Mouse (Mus musculus) lung, postnatal 0 days (tissue): ENCODE data around the gene Palm2. TPM values are rescaled to one million over a fixed set of nuclear protein-coding genes. Genes with fewer than 3 reads are reported as not detected.

ENCODE experiments used
- ATAC-seq: fragments of 200-750 bp; cut with Nextera tagmentation; 2 replicates; pipeline ENCODE4 v1.8.0; 2017; ENCODE audit warnings: moderate library complexity
- DNase-seq: peaks from one replicate; pipeline ENCODE4 v3.0.0-alpha.2; 2016; ENCODE audit warnings: low spot score
- H3K27ac ChIP-seq: fragments of 300-500 bp; sonication (generic); 2 replicates; pipeline ENCODE4 v1.5.1; 2014; ENCODE audit warnings: antibody characterized with exemption, mild to moderate bottlenecking, low read length, mixed read lengths
- H3K27me3 ChIP-seq: fragments of 300-500 bp; sonication (generic); replicated peaks from 2 replicates; pipeline ENCODE4 v1.6.1; 2014; ENCODE audit warnings: low read length, mixed read lengths; ENCODE audit not compliant: insufficient read depth
- H3K36me3 ChIP-seq: fragments of 300-500 bp; sonication (generic); 2 replicates; pipeline ENCODE4 v1.6.1; 2014; ENCODE audit warnings: low read length, mixed read lengths; ENCODE audit not compliant: insufficient read depth
- H3K4me1 ChIP-seq: fragments of 300-500 bp; sonication (generic); 2 replicates; pipeline ENCODE4 v1.6.1; 2014; ENCODE audit warnings: antibody characterized with exemption, low read depth, low read length, mixed read lengths; ENCODE audit not compliant: insufficient read depth
- H3K4me2 ChIP-seq: fragments of 300-500 bp; sonication (generic); replicated peaks from 2 replicates; pipeline ENCODE4 v1.6.1; 2014; ENCODE audit warnings: low read depth, mild to moderate bottlenecking, low read length, moderate library complexity, mixed read lengths
- H3K4me3 ChIP-seq: fragments of 300-500 bp; sonication (generic); 2 replicates; pipeline ENCODE4 v1.5.1; 2014; ENCODE audit warnings: low read depth, low read length
- H3K9ac ChIP-seq: fragments of 300-500 bp; sonication (generic); replicated peaks from 2 replicates; pipeline ENCODE4 v1.6.1; 2014; ENCODE audit warnings: low read depth, mild to moderate bottlenecking
- H3K9me3 ChIP-seq: fragments of 300-500 bp; sonication (generic); 2 replicates; pipeline ENCODE4 v1.6.1; 2016; ENCODE audit warnings: low read length, mixed read lengths
- CTCF ChIP-seq: IDR thresholded peaks from 2 replicates; pipeline ENCODE4 v1.5.1; 2016; ENCODE audit warnings: antibody characterized with exemption, mild to moderate bottlenecking
- EP300 ChIP-seq: IDR thresholded peaks from 2 replicates; pipeline ENCODE4 v1.6.1; 2016; ENCODE audit warnings: antibody characterized with exemption, mild to moderate bottlenecking, control low read depth
- WGBS: fragments of 180-500 bp; shearing (Covaris S2); extraction: QIAGEN DNeasy Blood & Tissue Kit; methylation state at CpG from one replicate; pipeline ENCODE4 v1.1.7; 2014; 5-methylcytosine and 5-hydroxymethylcytosine counted together
- polyA plus RNA-seq: library from polyadenylated mRNA; unstranded; fragments of >200 nt; fragmentation: Nextera tagmentation; extraction: Ambion mirVana; gene quantifications from 2 replicates; pipeline ENCODE4 v1.2.1, GENCODE M21; 2015

The Palm2 gene
- polyA plus RNA-seq, 1 experiment from 2014 or later: 1.9 TPM

- WGBS: 68% methylated on average over 2 of the region's 3 CpGs
- no peaks in the 10 kb centered on the region for H3K36me3 ChIP-seq
- ATAC-seq (no peak), DNase-seq (no peak)
- no peak overlapping the region for H3K27ac ChIP-seq
- TF ChIP-seq CTCF (no peak), EP300 (no peak)
- no peaks in the 10 kb centered on the region for H3K27me3 ChIP-seq
- H3K4me2 ChIP-seq: no peak overlapping the region
- H3K4me3 ChIP-seq: no peak overlapping the region
- H3K9ac ChIP-seq: no peak overlapping the region
- no peaks in the 10 kb centered on the region for H3K4me1 ChIP-seq
- no peaks in the 10 kb centered on the region for H3K9me3 ChIP-seq
Observed at GRCm38 (mm10) chr4:57510576-57510975, 76.5 kb downstream of the Palm2 start.

- Histone ChIP-seq H3K27me3 (no peaks in the 10 kb centered on the region), H3K9ac (no peak overlapping the region), H3K4me1 (no peaks in the 10 kb centered on the region), H3K4me2 (no peak overlapping the region), H3K36me3 (no peaks in the 10 kb centered on the region), H3K4me3 (no peak overlapping the region), H3K27ac (no peak overlapping the region), H3K9me3 (no peaks in the 10 kb centered on the region)
- no peak for DNase-seq
- no peak for ATAC-seq
- no peak for TF ChIP-seq EP300
- no peak for TF ChIP-seq CTCF
- WGBS: 95% methylated on average over 1 of the region's 1 CpGs
Observed at GRCm38 (mm10) chr4:57511734-57512133, 77.7 kb downstream of the Palm2 start.

GRCm38 (mm10) chr4:57513241-57513933 is 79.3 kb downstream of the Palm2 start:
- Histone ChIP-seq H3K4me3 (no peak overlapping the region), H3K4me2 (no peak overlapping the region), H3K4me1 (no peaks in the 10 kb centered on the region), H3K27ac (no peak overlapping the region), H3K9me3 (no peaks in the 10 kb centered on the region), H3K36me3 (no peaks in the 10 kb centered on the region), H3K9ac (no peak overlapping the region), H3K27me3 (no peaks in the 10 kb centered on the region)
- 65% methylated on average over 8 of the region's 8 CpGs for WGBS
- no peak for DNase-seq
- TF ChIP-seq EP300 (no peak), CTCF (no peak)
- ATAC-seq: no peak

- 71% methylated on average over 31 of the region's 31 CpGs for WGBS
- Histone ChIP-seq H3K4me3 (no peak overlapping the region), H3K36me3 (no peaks in the 10 kb centered on the region), H3K4me2 (no peak overlapping the region), H3K27me3 (no peaks in the 10 kb centered on the region), H3K4me1 (no peaks in the 10 kb centered on the region), H3K9ac (no peak overlapping the region), H3K9me3 (no peaks in the 10 kb centered on the region), H3K27ac (no peak overlapping the region)
- peak; percentile 58 for ATAC-seq
- TF ChIP-seq CTCF: no peak
- TF ChIP-seq EP300: peak; percentile 41; the same call in 1 of the 2 replicates
- peak; percentile 75 for DNase-seq
Observed at GRCm38 (mm10) chr4:57514003-57514937, 80.2 kb downstream of the Palm2 start.

GRCm38 (mm10) chr4:57515356-57515755 is 81.3 kb downstream of the Palm2 start:
- WGBS: 47% methylated on average over 2 of the region's 2 CpGs
- Histone ChIP-seq H3K27ac (no peak overlapping the region), H3K9me3 (no peaks in the 10 kb centered on the region), H3K4me2 (no peak overlapping the region), H3K36me3 (no peaks in the 10 kb centered on the region), H3K4me1 (no peaks in the 10 kb centered on the region), H3K9ac (no peak overlapping the region), H3K27me3 (no peaks in the 10 kb centered on the region), H3K4me3 (no peak overlapping the region)
- ATAC-seq (no peak; the same call in 1 of the 2 replicates), DNase-seq (peak; percentile 26)
- no peak for TF ChIP-seq CTCF
- 0 out of 2 replicates have a peak, but pooled peaks have one; percentile 7 for TF ChIP-seq EP300

GRCm38 (mm10) chr4:57523456-57523855 is 89.4 kb downstream of the Palm2 start:
- WGBS: 95% methylated on average over 15 of the region's 15 CpGs
- no peak for TF ChIP-seq EP300
- TF ChIP-seq CTCF: no peak
- no peak for DNase-seq
- Histone ChIP-seq H3K27me3 (no peaks in the 10 kb centered on the region), H3K4me2 (no peak overlapping the region), H3K27ac (no peak overlapping the region), H3K36me3 (no peaks in the 10 kb centered on the region), H3K4me1 (peaks cover 4% of the 10 kb centered on the region; the same call in 1 of the 2 replicates), H3K9me3 (no peaks in the 10 kb centered on the region), H3K9ac (no peak overlapping the region), H3K4me3 (no peak overlapping the region)
- no peak for ATAC-seq
